Mouse (Mus musculus): ENCODE data around the gene Ccdc115. TPM values are rescaled to one million over a fixed set of nuclear protein-coding genes. Genes with fewer than 3 reads are reported as not detected.

Gene Ccdc115
- polyA plus RNA-seq, 1 experiment from 2014 or later: 30.6 TPM

DNA sequence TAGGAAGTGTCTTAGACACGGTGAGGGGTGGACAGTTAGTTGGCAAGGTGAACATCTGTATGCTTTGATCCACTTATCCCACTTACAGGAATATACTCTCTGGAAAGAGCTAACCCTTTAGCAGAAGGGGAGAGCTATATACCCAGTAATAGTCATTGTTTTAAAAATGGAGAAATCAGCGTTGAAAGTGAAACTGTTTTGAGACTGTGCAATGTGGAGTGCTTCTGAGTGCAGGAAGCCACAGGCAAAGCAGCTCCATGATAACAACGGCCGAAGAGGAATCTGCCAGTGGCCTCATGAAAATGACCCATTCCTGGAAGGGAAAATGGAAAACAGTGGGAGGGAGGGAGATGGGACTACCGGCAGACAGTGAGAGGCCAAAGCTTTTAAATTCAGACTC, 41.3 kb upstream of the Ccdc115 start:
- H3K27ac ChIP-seq (ENCODE audit: low read length): no peak overlapping the region

DNA sequence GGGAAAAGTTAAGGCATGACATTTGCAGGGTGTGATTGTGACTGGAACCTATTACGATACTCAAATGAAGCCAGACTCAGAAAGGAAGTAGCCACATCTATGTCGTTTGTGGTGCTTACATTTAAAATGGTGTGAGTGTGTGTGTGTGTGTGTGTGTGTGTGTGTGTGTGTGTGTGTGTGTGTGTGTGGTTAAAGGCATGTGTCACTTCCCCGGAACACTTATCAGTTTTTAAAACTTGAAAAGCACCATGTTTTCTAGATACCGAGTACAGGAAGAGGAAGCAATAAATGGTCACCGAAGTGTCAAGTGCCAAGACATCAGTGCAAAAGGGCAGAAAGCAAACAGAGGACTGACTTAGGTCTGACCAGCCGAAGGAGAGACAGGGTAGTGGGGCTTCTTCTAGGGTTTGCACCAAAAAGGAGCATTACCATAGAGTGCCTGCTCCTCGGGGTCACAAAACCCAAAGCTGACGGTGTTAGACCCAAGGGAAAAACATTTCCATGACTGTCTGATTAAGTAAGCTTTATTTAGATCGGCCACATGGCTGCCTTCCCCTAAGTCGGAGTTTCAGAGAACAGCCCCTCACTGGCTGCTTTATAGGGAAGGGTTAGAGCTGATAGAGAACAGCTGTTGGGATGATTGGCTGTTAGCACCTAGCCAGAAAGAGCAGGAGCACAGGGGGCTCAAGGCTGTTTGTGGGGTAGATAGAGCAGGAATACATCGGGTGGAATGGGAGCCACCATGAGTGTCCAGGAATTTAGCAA, 39.6 kb upstream of the Ccdc115 start:
- 26% methylated on average over 11 of the region's 11 CpGs for WGBS
- Histone ChIP-seq H3K9me3 (ENCODE audit: low read length) (no peaks in the 10 kb centered on the region), H3K36me3 (ENCODE audit: insufficient read depth, low read length) (no peaks in the 10 kb centered on the region), H3K27ac (ENCODE audit: low read length) (no peak overlapping the region), H3K4me1 (ENCODE audit: insufficient read depth, low read depth, low read length) (peaks cover 3% of the 10 kb centered on the region; the same call in 1 of the 2 replicates), H3K4me3 (ENCODE audit: low read depth, low read length) (no peak overlapping the region), H3K4me2 (replicated peaks; ENCODE audit: low read depth, low read length) (no peak overlapping the region), H3K27me3 (replicated peaks; ENCODE audit: insufficient read depth, low read length) (no peaks in the 10 kb centered on the region), H3K9ac (replicated peaks; ENCODE audit: low read depth) (no peak overlapping the region)
- DNase-seq (ENCODE audit: low spot score) (no peak), ATAC-seq (no peak)
- TF ChIP-seq CTCF (IDR thresholded peaks at IDR 0.05) (no peak), EP300 (IDR thresholded peaks at IDR 0.05) (no peak)

More for the DNA sequence above, 41.3 kb upstream of the Ccdc115 start:
- no peak for ATAC-seq
- Histone ChIP-seq H3K9me3 (ENCODE audit: low read length) (no peaks in the 10 kb centered on the region), H3K4me3 (ENCODE audit: low read depth, low read length) (no peak overlapping the region), H3K27me3 (replicated peaks; ENCODE audit: insufficient read depth, low read length) (no peaks in the 10 kb centered on the region), H3K4me2 (replicated peaks; ENCODE audit: low read depth, low read length) (no peak overlapping the region), H3K9ac (replicated peaks; ENCODE audit: low read depth) (no peak overlapping the region), H3K36me3 (ENCODE audit: insufficient read depth, low read length) (no peaks in the 10 kb centered on the region), H3K4me1 (ENCODE audit: insufficient read depth, low read depth, low read length) (peaks cover 7% of the 10 kb centered on the region; the same call in 1 of the 2 replicates)
- TF ChIP-seq EP300 (IDR thresholded peaks at IDR 0.05) (no peak), CTCF (IDR thresholded peaks at IDR 0.05) (no peak)
- WGBS: 47% methylated on average over 5 of the region's 5 CpGs
- no peak for DNase-seq (ENCODE audit: low spot score)

GRCm38 (mm10) chr1:34472427-34473300, 33.2 kb upstream of the Ccdc115 start:
- Histone ChIP-seq H3K4me1 (ENCODE audit: insufficient read depth, low read depth, low read length) (no peaks in the 10 kb centered on the region), H3K27me3 (replicated peaks; ENCODE audit: insufficient read depth, low read length) (no peaks in the 10 kb centered on the region), H3K27ac (ENCODE audit: low read length) (peak overlapping the region; percentile 10; the same call in 1 of the 2 replicates), H3K9ac (replicated peaks; ENCODE audit: low read depth) (peak overlapping the region; percentile 44), H3K4me2 (replicated peaks; ENCODE audit: low read depth, low read length) (peak overlapping the region; percentile 99), H3K4me3 (ENCODE audit: low read depth, low read length) (peak overlapping the region; percentile 59), H3K9me3 (ENCODE audit: low read length) (no peaks in the 10 kb centered on the region), H3K36me3 (ENCODE audit: insufficient read depth, low read length) (no peaks in the 10 kb centered on the region)
- DNase-seq (ENCODE audit: low spot score): peak; percentile 58
- 1% methylated on average over 29 of the region's 43 CpGs for WGBS
- 0 out of 2 replicates have a peak, but pooled peaks have one; percentile 6 for TF ChIP-seq CTCF (IDR thresholded peaks at IDR 0.05)
- TF ChIP-seq EP300 (IDR thresholded peaks at IDR 0.05): no peak
- peak; percentile 83 for ATAC-seq

DNA sequence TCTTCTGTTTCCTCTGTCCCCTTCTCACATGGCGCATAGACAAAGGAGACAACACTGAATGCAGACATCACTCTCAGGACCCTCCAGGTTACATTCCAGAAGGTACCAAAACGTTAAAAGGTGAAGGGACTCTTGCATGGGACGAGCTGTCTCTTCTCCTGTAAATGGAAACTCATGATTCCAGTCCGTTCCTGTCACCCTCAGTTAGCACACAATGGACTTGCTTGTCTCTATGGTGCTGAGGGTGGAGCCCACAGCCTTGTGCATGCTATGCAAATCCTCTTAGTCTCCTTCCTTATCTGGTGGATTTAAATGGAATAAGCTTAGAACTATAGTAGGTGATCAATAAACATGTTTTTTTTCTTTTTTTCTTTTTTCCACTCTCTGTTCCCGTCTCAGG, 30.3 kb upstream of the Ccdc115 start:
- Histone ChIP-seq H3K4me1 (ENCODE audit: insufficient read depth, low read depth, low read length) (no peaks in the 10 kb centered on the region), H3K27ac (ENCODE audit: low read length) (no peak overlapping the region), H3K27me3 (replicated peaks; ENCODE audit: insufficient read depth, low read length) (no peaks in the 10 kb centered on the region), H3K4me3 (ENCODE audit: low read depth, low read length) (no peak overlapping the region), H3K9me3 (ENCODE audit: low read length) (no peaks in the 10 kb centered on the region), H3K4me2 (replicated peaks; ENCODE audit: low read depth, low read length) (no peak overlapping the region), H3K36me3 (ENCODE audit: insufficient read depth, low read length) (no peaks in the 10 kb centered on the region), H3K9ac (replicated peaks; ENCODE audit: low read depth) (no peak overlapping the region)
- ATAC-seq: no peak
- TF ChIP-seq EP300 (IDR thresholded peaks at IDR 0.05) (no peak), CTCF (IDR thresholded peaks at IDR 0.05) (no peak)
- no peak for DNase-seq (ENCODE audit: low spot score)
- 74% methylated on average over 5 of the region's 5 CpGs for WGBS

- Histone ChIP-seq H3K9me3 (ENCODE audit: low read length) (no peaks in the 10 kb centered on the region), H3K4me2 (replicated peaks; ENCODE audit: low read depth, low read length) (no peak overlapping the region), H3K27me3 (replicated peaks; ENCODE audit: insufficient read depth, low read length) (no peaks in the 10 kb centered on the region), H3K4me3 (ENCODE audit: low read depth, low read length) (no peak overlapping the region), H3K36me3 (ENCODE audit: insufficient read depth, low read length) (no peaks in the 10 kb centered on the region), H3K4me1 (ENCODE audit: insufficient read depth, low read depth, low read length) (no peaks in the 10 kb centered on the region), H3K9ac (replicated peaks; ENCODE audit: low read depth) (no peak overlapping the region), H3K27ac (ENCODE audit: low read length) (no peak overlapping the region)
- DNase-seq (ENCODE audit: low spot score) (no peak), ATAC-seq (no peak)
- 66% methylated on average over 4 of the region's 4 CpGs for WGBS
- TF ChIP-seq EP300 (IDR thresholded peaks at IDR 0.05): no peak
- TF ChIP-seq CTCF (IDR thresholded peaks at IDR 0.05): no peak
Observed at GRCm38 (mm10) chr1:34468500-34468899, 29.0 kb upstream of the Ccdc115 start.

- no peak overlapping the region for H3K27ac ChIP-seq (ENCODE audit: low read length)
- no peak overlapping the region for H3K4me3 ChIP-seq (ENCODE audit: low read depth, low read length)
- no peaks in the 10 kb centered on the region for H3K9me3 ChIP-seq (ENCODE audit: low read length)
- no peak for TF ChIP-seq EP300 (IDR thresholded peaks at IDR 0.05)
- no peak for TF ChIP-seq CTCF (IDR thresholded peaks at IDR 0.05)
- no peak overlapping the region for H3K4me2 ChIP-seq (replicated peaks; ENCODE audit: low read depth, low read length)
- DNase-seq (ENCODE audit: low spot score): no peak
- H3K27me3 ChIP-seq (replicated peaks; ENCODE audit: insufficient read depth, low read length): no peaks in the 10 kb centered on the region
- H3K36me3 ChIP-seq (ENCODE audit: insufficient read depth, low read length): no peaks in the 10 kb centered on the region
- WGBS: 24% methylated on average over 3 of the region's 3 CpGs
- H3K9ac ChIP-seq (replicated peaks; ENCODE audit: low read depth): no peak overlapping the region
- ATAC-seq: no peak
- no peaks in the 10 kb centered on the region for H3K4me1 ChIP-seq (ENCODE audit: insufficient read depth, low read depth, low read length)
Observed at GRCm38 (mm10) chr1:34468051-34468450, 28.6 kb upstream of the Ccdc115 start.
